14 mouse cellular contexts compared by ENCODE assay signal in the genomic region with DNA sequence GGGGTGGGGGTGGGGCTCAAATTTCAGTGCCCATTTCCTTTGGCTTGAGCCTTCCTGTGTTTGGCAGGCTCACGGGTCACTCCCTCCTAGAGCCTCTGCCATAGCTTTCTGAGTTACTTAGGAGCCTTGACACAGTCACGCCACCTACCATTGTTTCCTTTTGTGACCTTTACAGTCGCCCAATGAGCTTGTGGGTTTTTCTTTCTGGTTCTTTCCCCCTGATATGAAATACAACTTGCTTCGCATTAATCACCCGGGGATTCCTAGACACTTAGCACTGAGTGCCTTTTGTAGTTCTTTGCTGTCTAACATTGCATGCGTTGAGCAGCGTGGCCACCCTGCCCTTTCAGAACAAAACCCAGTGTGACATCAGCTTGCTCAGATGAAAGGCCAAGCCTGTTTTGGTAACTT.
DNase-seq lines count a peak whose midpoint lies in the region; ATAC-seq and TF ChIP-seq lines count a peak whose summit lies in the region.
"Had no signal": no experiment of that assay in that cellular context is flagged by ENCODE, and none has a peak within 500 bp of the region (broad histone marks: within the 10 kb centered on the region; RNA-seq: fewer than 3 reads in every experiment).

No protein-coding gene starts in this region.

- WGBS in hindbrain, embryonic 10.5 days = 39% methylated on average over 7 of the region's 7 CpGs
- WGBS in midbrain, embryonic 10.5 days = 67% methylated on average over 7 of the region's 7 CpGs
- WGBS in neural tube, embryonic 12.5 days = 28% methylated on average over 7 of the region's 7 CpGs

- peaks cover 29% of the 10 kb centered on the region for H3K4me1 ChIP-seq in hindbrain, embryonic 10.5 days (replicated peaks)
- peaks cover 32% of the 10 kb centered on the region for H3K4me1 ChIP-seq in midbrain, embryonic 10.5 days
- 0 out of 2 replicates have a peak, but pooled peaks cover 8% of the 10 kb centered on the region for H3K4me1 ChIP-seq in neural tube, embryonic 12.5 days
- H3K4me1 ChIP-seq: limb, embryonic 15.5 days had no signal

- no peak overlapping the region for H3K4me3 ChIP-seq in hindbrain, embryonic 10.5 days
- no peak overlapping the region for H3K4me3 ChIP-seq in midbrain, embryonic 10.5 days
- no peak overlapping the region for H3K4me3 ChIP-seq in neural tube, embryonic 12.5 days
- H3K4me3 ChIP-seq: limb, embryonic 15.5 days had no signal

- H3K36me3 ChIP-seq in hindbrain, embryonic 10.5 days = no peaks in the 10 kb centered on the region
- no peaks in the 10 kb centered on the region for H3K36me3 ChIP-seq in midbrain, embryonic 10.5 days
- no peaks in the 10 kb centered on the region for H3K36me3 ChIP-seq in neural tube, embryonic 12.5 days
- H3K36me3 ChIP-seq: limb, embryonic 15.5 days had no signal

- no peak overlapping the region for H3K4me2 ChIP-seq in neural tube, embryonic 12.5 days (replicated peaks)
- H3K4me2 ChIP-seq: limb, embryonic 15.5 days had no signal

- H3K9ac ChIP-seq in neural tube, embryonic 12.5 days = no peak overlapping the region
- H3K9ac ChIP-seq: limb, embryonic 15.5 days; liver, postnatal 0 days had no signal

- ATAC-seq in neural tube, embryonic 12.5 days (ENCODE audit: low FRiP score, low read depth) = peak; percentile 71
- ATAC-seq: forebrain, embryonic 14.5 days; inflammation-experienced regulatory T-cells, adult 6 months; liver, postnatal 0 days had no signal

- H3K27me3 ChIP-seq in hindbrain, embryonic 10.5 days (ENCODE audit: insufficient read depth, poor library complexity, severe bottlenecking) = peaks cover 12% of the 10 kb centered on the region
- H3K27me3 ChIP-seq in midbrain, embryonic 10.5 days (ENCODE audit: low read depth, poor library complexity, severe bottlenecking) = no peaks in the 10 kb centered on the region
- no peaks in the 10 kb centered on the region for H3K27me3 ChIP-seq in neural tube, embryonic 12.5 days (replicated peaks)
- H3K27me3 ChIP-seq: limb, embryonic 15.5 days had no signal

- H3K9me3 ChIP-seq in hindbrain, embryonic 10.5 days = no peaks in the 10 kb centered on the region
- no peaks in the 10 kb centered on the region for H3K9me3 ChIP-seq in midbrain, embryonic 10.5 days (replicated peaks)
- 0 out of 2 replicates have a peak, but pooled peaks cover 4% of the 10 kb centered on the region for H3K9me3 ChIP-seq in neural tube, embryonic 12.5 days
- H3K9me3 ChIP-seq: limb, embryonic 15.5 days had no signal

- no peak for TF ChIP-seq POLR2A in brain, embryonic 14.5 days (IDR thresholded peaks at IDR 0.05; ENCODE audit: borderline replicate concordance, extremely low read depth, insufficient read depth, insufficient read length, poor library complexity, severe bottlenecking)

- H3K27ac ChIP-seq in hindbrain, embryonic 10.5 days = peak overlapping the region; percentile 76; the same call in 1 of the 2 replicates
- 0 out of 2 replicates have a peak overlapping the region, but pooled peaks have one; percentile 30 for H3K27ac ChIP-seq in midbrain, embryonic 10.5 days (replicated peaks)
- no peak overlapping the region for H3K27ac ChIP-seq in neural tube, embryonic 12.5 days
- H3K27ac ChIP-seq: limb, embryonic 15.5 days had no signal

- TF ChIP-seq CTCF in brain, embryonic 14.5 days (IDR thresholded peaks at IDR 0.05; ENCODE audit: borderline replicate concordance, extremely low read depth, insufficient read depth, insufficient read length) = no peak

- DNase-seq in brain, embryonic 14.5 days (ENCODE audit: low read depth) = peak; percentile 51
- DNase-seq in hindbrain, embryonic 10.5 days (ENCODE audit: low spot score) = peak; percentile 49
- DNase-seq in midbrain, embryonic 10.5 days (ENCODE audit: low spot score) = no peak
- DNase-seq in urinary bladder, postnatal 14 days (ENCODE audit: low spot score) = no peak
- DNase-seq in layer of hippocampus, postnatal 14 days (ENCODE audit: low spot score in 2 of 2) = no peak
- DNase-seq in yolk sac, embryonic 10.5 days (ENCODE audit: low spot score) = no peak
- DNase-seq: cerebellum, postnatal 25 days; liver, postnatal 0 days; right cerebral cortex, postnatal 14 days; thymus, postnatal 36 days had no signal

Comparison
In these comparisons a context has a peak if more than half of its experiments do, and no peak if none do; other contexts are left out.
1. DNase-seq: peak in brain, embryonic 14.5 days (single experiment) and hindbrain, embryonic 10.5 days (single experiment); none in midbrain, embryonic 10.5 days (single experiment), urinary bladder, postnatal 14 days (single experiment), layer of hippocampus, postnatal 14 days (0 of 2) and yolk sac, embryonic 10.5 days (single experiment).